Mouse (Mus musculus) lung, embryonic 16.5 days (tissue): ENCODE data around the gene Srrt. TPM values are rescaled to one million over a fixed set of nuclear protein-coding genes. Genes with fewer than 3 reads are reported as not detected.

ENCODE experiments used
- ATAC-seq: fragments of 200-750 bp; cut with Nextera tagmentation; 2 replicates; pipeline ENCODE4 v1.8.0; 2017; ENCODE audit warnings: low read depth, mild to moderate bottlenecking, moderate library complexity
- H3K27ac ChIP-seq: fragments of 300-500 bp; sonication (generic); 2 replicates; pipeline ENCODE4 v1.5.1; 2014; ENCODE audit warnings: mild to moderate bottlenecking, control low read depth, low read length
- H3K27me3 ChIP-seq: fragments of 300-500 bp; sonication (generic); 2 replicates; pipeline ENCODE4 v1.6.1; 2014; ENCODE audit warnings: low read depth, low read length, mixed read lengths; ENCODE audit not compliant: control insufficient read depth, insufficient read depth
- H3K36me3 ChIP-seq: fragments of 300-500 bp; sonication (generic); 2 replicates; pipeline ENCODE4 v1.6.1; 2014; ENCODE audit warnings: low read length; ENCODE audit not compliant: control insufficient read depth, insufficient read depth
- H3K4me1 ChIP-seq: fragments of 300-500 bp; sonication (generic); replicated peaks from 2 replicates; pipeline ENCODE4 v1.6.1; 2014; ENCODE audit warnings: low read length, mixed read lengths; ENCODE audit not compliant: control insufficient read depth, insufficient read depth
- H3K4me2 ChIP-seq: fragments of 300-500 bp; sonication (generic); 2 replicates; pipeline ENCODE4 v1.6.1; 2014; ENCODE audit warnings: low read depth, low read length, control low read depth
- H3K4me3 ChIP-seq: fragments of 300-500 bp; sonication (generic); 2 replicates; pipeline ENCODE4 v1.5.1; 2014; ENCODE audit warnings: mild to moderate bottlenecking, low read length, control low read depth
- H3K9ac ChIP-seq: fragments of 300-500 bp; sonication (generic); 2 replicates; pipeline ENCODE4 v1.6.1; 2014; ENCODE audit warnings: low read length, control low read depth
- H3K9me3 ChIP-seq: fragments of 300-500 bp; sonication (generic); 2 replicates; pipeline ENCODE4 v1.6.1; 2016; ENCODE audit warnings: low read length; ENCODE audit not compliant: control insufficient read depth
- WGBS: fragments of 180-500 bp; shearing (Covaris S2); extraction: QIAGEN DNeasy Blood & Tissue Kit; methylation state at CpG from one replicate; pipeline ENCODE4 v1.1.7; 2014; 5-methylcytosine and 5-hydroxymethylcytosine counted together
- polyA plus RNA-seq: library from polyadenylated mRNA; unstranded; fragments of >200 nt; fragmentation: Nextera tagmentation; extraction: Ambion mirVana; gene quantifications from 2 replicates; pipeline ENCODE4 v1.2.1, GENCODE M21; 2015

The Srrt gene
- polyA plus RNA-seq, 1 experiment from 2014 or later = 144 TPM

DNA sequence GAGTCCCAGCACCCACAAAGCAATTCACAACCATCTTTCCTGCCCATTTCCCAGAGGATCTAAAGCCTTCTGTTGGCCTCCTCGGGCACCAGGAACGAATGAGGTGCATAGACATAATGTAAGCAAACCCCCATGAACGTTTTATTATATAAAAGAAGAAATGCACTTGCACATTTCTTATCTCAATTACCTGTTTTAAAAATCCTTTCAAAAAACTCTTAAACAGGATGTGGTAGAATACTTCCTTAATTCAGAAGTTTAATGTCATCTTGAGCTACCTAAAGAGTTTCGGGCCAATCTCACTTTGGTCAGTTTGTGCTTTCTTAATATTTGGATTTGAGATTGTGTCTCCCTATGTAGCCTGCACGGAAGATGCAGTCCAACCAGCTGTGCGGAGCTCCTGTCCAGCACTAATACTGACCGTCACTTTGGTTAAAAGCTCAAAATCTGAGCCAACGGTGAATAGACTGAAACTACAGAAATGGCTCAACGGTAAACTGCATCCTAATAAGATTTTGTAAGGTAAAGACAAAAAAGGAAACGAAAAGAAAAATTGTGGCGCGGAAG is 952 bp downstream of the Srrt start:
- 6% methylated on average over 12 of the region's 12 CpGs for WGBS
- H3K4me1 ChIP-seq = peaks cover 29% of the 10 kb centered on the region
- no peak for ATAC-seq
- H3K9ac ChIP-seq = peak overlapping the region; percentile 99
- H3K4me3 ChIP-seq = peak overlapping the region; percentile 83
- H3K27me3 ChIP-seq = no peaks in the 10 kb centered on the region
- no peaks in the 10 kb centered on the region for H3K9me3 ChIP-seq
- peaks cover 47% of the 10 kb centered on the region for H3K36me3 ChIP-seq
- peak overlapping the region; percentile 91 for H3K27ac ChIP-seq
- H3K4me2 ChIP-seq = peak overlapping the region; percentile 65

DNA sequence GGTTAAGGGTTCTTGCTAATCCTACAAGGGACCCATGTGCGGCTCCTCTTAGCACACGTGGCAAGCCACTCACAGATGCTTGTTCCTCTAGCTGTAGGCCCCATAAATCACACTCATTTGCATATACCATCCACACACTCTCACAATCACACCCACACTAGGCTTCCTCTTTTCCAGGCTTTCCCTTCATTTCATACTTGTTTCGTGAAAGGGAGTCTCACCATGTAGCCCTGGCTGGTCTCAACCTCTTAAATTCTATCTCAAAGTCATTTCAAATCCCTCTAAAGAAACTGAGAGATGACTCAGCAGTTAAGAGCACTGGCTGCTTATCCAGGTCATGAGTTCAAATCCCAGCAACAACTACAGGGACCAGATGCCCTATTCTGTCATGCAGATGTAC is 1.7 kb downstream of the Srrt start:
- H3K27me3 ChIP-seq = no peaks in the 10 kb centered on the region
- H3K36me3 ChIP-seq = peaks cover 43% of the 10 kb centered on the region
- H3K4me1 ChIP-seq = peaks cover 29% of the 10 kb centered on the region
- no peaks in the 10 kb centered on the region for H3K9me3 ChIP-seq
- H3K4me3 ChIP-seq = peak overlapping the region; percentile 83
- ATAC-seq = no peak
- peak overlapping the region; percentile 65 for H3K4me2 ChIP-seq
- 50% methylated on average over 3 of the region's 3 CpGs for WGBS
- no peak overlapping the region for H3K27ac ChIP-seq
- H3K9ac ChIP-seq = peak overlapping the region; percentile 99

DNA sequence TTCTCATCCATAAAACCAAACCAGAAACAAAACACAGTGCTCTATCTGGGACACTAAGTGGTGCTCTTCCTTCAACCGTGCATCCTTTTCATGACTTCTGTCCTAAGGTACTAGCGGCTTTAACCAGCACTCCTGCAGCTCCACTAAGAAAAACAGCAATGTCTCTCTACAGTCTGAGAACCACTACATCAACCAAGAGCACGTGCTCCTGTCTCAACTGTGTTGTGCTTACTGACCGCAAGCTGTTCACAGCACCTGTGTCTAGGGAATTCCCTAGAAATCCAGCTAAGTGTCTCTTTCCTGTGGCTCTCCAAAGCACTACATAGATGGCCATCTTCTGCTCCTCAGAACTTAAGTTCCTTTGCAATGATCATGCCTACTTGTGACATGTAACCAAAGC is 2.7 kb downstream of the Srrt start:
- no peaks in the 10 kb centered on the region for H3K27me3 ChIP-seq
- peaks cover 38% of the 10 kb centered on the region for H3K36me3 ChIP-seq
- peak overlapping the region; percentile 83; the same call in 1 of the 2 replicates for H3K4me3 ChIP-seq
- peak overlapping the region; percentile 65; the same call in 1 of the 2 replicates for H3K4me2 ChIP-seq
- H3K9me3 ChIP-seq = no peaks in the 10 kb centered on the region
- ATAC-seq = no peak
- peak overlapping the region; percentile 7; the same call in 1 of the 2 replicates for H3K9ac ChIP-seq
- WGBS = 54% methylated on average over 4 of the region's 4 CpGs
- peaks cover 29% of the 10 kb centered on the region for H3K4me1 ChIP-seq
- H3K27ac ChIP-seq = no peak overlapping the region

DNA sequence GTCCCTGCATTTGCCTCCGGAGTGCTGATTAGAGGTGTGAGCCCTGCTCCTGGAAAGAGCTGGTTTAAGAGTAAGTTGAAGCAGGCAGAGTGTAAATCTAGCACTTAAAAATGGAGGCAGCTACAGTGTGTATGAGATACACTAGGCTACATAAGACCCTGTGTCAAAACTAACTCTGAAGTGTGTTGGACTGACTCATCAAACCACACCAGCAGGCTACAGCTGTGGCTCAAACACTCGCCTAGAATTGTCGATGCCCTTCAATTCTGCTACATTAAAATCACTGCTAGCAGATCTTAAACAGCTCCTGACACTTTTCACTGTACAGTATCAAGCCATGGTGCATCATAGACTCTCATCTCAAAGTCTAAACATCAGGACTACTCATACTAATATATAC is 3.3 kb downstream of the Srrt start:
- Histone ChIP-seq H3K36me3 (peaks cover 38% of the 10 kb centered on the region), H3K27ac (no peak overlapping the region), H3K4me3 (no peak overlapping the region), H3K27me3 (no peaks in the 10 kb centered on the region), H3K4me2 (no peak overlapping the region), H3K9me3 (no peaks in the 10 kb centered on the region), H3K9ac (no peak overlapping the region), H3K4me1 (peaks cover 29% of the 10 kb centered on the region)
- ATAC-seq = no peak
- 67% methylated on average over 3 of the region's 3 CpGs for WGBS

DNA sequence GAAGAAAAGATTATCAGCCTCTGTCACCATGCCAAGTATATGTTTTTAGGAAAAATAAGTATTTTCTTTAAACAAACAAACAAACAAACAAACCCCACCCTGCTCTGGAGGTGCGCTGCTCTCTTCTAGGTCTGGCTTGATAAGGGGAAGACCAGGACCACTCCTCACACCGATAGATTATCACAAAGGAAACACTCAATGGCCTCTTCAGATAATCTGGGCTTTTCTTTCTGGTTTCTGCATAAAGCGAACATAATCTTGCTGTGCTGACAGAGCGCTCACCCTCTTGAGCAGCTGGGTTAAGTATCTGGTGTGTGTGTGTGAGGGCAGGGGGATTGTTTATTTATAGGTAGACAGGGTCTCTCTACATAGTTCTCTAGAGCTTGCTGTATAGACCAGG is 3.9 kb downstream of the Srrt start:
- peaks cover 29% of the 10 kb centered on the region for H3K4me1 ChIP-seq
- no peak overlapping the region for H3K9ac ChIP-seq
- no peak overlapping the region for H3K4me2 ChIP-seq
- 51% methylated on average over 4 of the region's 4 CpGs for WGBS
- no peaks in the 10 kb centered on the region for H3K27me3 ChIP-seq
- no peak overlapping the region for H3K27ac ChIP-seq
- ATAC-seq = no peak
- no peaks in the 10 kb centered on the region for H3K9me3 ChIP-seq
- H3K36me3 ChIP-seq = peaks cover 38% of the 10 kb centered on the region
- H3K4me3 ChIP-seq = no peak overlapping the region

DNA sequence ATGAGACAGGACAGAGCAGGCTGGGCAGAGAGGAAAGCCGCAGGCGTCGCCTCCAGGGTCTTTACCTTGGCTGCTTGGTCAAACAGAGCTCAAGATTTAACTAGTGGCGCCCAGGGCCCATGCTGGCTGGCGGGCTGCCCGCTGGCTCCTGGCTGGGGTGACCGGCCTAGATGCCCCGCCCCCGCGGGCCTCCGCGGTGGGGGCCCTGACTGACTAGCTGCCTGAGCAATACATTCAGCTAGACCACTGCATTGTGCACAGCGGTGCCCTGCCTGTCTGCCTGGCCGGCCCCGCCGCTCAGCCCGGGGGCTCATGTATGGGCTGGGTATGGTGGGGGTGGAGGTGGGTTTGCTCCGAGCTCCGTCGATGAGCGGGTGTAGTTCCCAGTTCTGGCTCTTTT is 6.2 kb downstream of the Srrt start:
- H3K4me1 ChIP-seq = peaks cover 23% of the 10 kb centered on the region
- no peak overlapping the region for H3K4me3 ChIP-seq
- H3K27ac ChIP-seq = no peak overlapping the region
- no peak overlapping the region for H3K9ac ChIP-seq
- no peaks in the 10 kb centered on the region for H3K27me3 ChIP-seq
- peaks cover 58% of the 10 kb centered on the region for H3K36me3 ChIP-seq
- ATAC-seq = peak; percentile 59
- 73% methylated on average over 21 of the region's 21 CpGs for WGBS
- H3K4me2 ChIP-seq = no peak overlapping the region
- no peaks in the 10 kb centered on the region for H3K9me3 ChIP-seq

DNA sequence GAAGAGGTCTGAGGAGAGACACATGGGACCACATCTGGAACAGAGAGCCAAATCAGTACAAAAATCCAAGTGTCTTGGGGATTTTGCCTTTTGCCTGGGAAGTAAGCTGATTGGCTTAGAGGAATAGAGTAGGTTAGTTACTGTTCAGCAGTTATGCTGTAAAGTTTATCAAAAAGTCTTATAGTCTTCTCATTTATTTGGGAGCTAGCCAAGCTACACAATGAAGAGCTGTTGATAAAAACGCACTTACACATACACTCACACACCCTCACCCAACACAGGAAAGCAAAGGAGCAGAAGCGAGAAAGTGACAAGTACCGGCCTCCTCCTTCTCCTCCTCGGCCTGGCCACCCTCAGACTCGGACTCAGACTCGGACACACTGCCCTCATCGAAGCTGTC is 8.2 kb downstream of the Srrt start:
- Histone ChIP-seq H3K4me2 (no peak overlapping the region), H3K4me1 (peaks cover 14% of the 10 kb centered on the region; the same call in 1 of the 2 replicates), H3K4me3 (no peak overlapping the region), H3K27me3 (no peaks in the 10 kb centered on the region), H3K9ac (no peak overlapping the region), H3K27ac (no peak overlapping the region), H3K36me3 (peaks cover 69% of the 10 kb centered on the region), H3K9me3 (no peaks in the 10 kb centered on the region)
- WGBS = 83% methylated on average over 7 of the region's 7 CpGs
- ATAC-seq = no peak

DNA sequence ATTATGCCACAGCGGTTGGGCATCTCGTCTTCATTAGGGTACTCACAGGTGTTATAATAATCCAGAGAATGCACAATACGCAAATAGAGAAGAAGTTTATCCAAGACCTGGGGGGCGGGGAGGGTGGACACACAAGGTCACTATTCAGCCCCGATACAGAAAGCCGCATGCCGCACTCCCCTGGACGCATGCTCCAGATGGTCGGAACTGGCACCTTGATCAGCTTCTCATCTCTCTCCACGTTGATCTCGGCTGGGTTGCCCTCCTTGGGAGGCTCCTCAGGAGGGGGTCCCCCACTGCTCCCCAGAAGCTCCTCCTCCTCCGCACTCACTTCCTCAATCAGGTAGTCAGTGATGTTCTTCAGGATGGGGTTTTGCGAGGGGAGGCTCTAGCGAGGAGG is 10.3 kb downstream of the Srrt start:
- Histone ChIP-seq H3K36me3 (peaks cover 57% of the 10 kb centered on the region), H3K4me3 (no peak overlapping the region), H3K9ac (no peak overlapping the region), H3K4me1 (peaks cover 15% of the 10 kb centered on the region), H3K27me3 (no peaks in the 10 kb centered on the region), H3K27ac (no peak overlapping the region), H3K4me2 (no peak overlapping the region), H3K9me3 (no peaks in the 10 kb centered on the region)
- ATAC-seq = no peak
- WGBS = 89% methylated on average over 14 of the region's 14 CpGs

DNA sequence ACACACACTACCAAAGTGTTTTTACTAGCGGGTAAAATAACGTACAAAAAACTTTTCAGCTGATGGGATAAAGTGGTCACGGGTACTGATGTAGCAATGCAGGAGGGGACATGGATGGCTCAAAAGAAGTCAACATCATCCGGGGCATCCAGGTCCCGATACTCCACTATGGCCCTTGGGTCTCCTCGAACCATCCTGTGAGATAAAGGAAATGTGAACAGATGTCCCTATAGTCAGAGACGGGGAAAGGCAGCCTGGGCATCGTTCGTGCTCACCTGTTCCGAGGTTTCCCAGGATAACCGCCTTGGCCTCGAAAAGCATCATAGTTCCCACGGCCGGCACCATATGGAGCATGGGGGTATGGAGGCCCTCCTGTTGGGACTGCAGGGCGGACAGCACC is 11.8 kb downstream of the Srrt start:
- no peak overlapping the region for H3K9ac ChIP-seq
- no peak overlapping the region for H3K27ac ChIP-seq
- ATAC-seq = no peak
- H3K4me2 ChIP-seq = no peak overlapping the region
- 89% methylated on average over 15 of the region's 15 CpGs for WGBS
- peaks cover 51% of the 10 kb centered on the region for H3K36me3 ChIP-seq
- no peaks in the 10 kb centered on the region for H3K9me3 ChIP-seq
- H3K4me3 ChIP-seq = no peak overlapping the region
- peaks cover 15% of the 10 kb centered on the region for H3K4me1 ChIP-seq
- no peaks in the 10 kb centered on the region for H3K27me3 ChIP-seq

DNA sequence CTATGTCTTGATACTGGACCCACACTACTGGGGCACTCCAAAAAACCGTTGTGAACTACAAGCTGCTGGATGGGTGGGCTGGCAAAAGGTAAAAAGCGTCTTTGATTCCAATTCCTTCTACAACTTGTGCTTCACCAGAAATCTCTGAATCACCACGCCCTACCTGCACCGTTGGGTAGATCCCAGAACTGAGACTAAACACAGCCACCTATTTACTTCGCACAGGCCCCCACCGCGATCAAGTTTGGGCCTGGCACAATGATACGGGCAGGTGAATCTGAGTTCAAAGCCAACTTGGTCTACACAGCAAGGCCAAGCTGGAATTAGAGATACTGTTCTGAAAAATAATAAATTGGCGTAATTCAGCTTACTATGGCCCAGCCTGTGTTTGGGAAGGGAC is 12.2 kb downstream of the Srrt start:
- Histone ChIP-seq H3K4me1 (peaks cover 15% of the 10 kb centered on the region), H3K27me3 (peaks cover 3% of the 10 kb centered on the region; the same call in 1 of the 2 replicates), H3K27ac (no peak overlapping the region), H3K4me2 (peak overlapping the region; percentile 63), H3K36me3 (peaks cover 51% of the 10 kb centered on the region), H3K4me3 (peak overlapping the region; percentile 59; the same call in 1 of the 2 replicates), H3K9me3 (no peaks in the 10 kb centered on the region), H3K9ac (peak overlapping the region; percentile 65)
- no peak for ATAC-seq
- 76% methylated on average over 9 of the region's 9 CpGs for WGBS
